Mouse (Mus musculus) forebrain, embryonic 15.5 days (tissue): ENCODE data around the gene Gm42791. TPM values are rescaled to one million over a fixed set of nuclear protein-coding genes. Genes with fewer than 3 reads are reported as not detected.

ENCODE experiments used
- ATAC-seq: fragments of 200-750 bp; cut with Nextera tagmentation; replicated peaks from 2 replicates; pipeline ENCODE4 v1.8.0; 2017; ENCODE audit warnings: mild to moderate bottlenecking, moderate TSS enrichment, moderate library complexity
- H3K27ac ChIP-seq: fragments of 300-500 bp; sonication (generic); replicated peaks from 2 replicates; pipeline ENCODE4 v1.5.1; 2015; ENCODE audit warnings: mild to moderate bottlenecking, inconsistent platforms
- H3K27me3 ChIP-seq: fragments of 300-500 bp; sonication (generic); 2 replicates; pipeline ENCODE4 v1.6.1; 2015; ENCODE audit warnings: inconsistent platforms
- H3K36me3 ChIP-seq: fragments of 300-500 bp; sonication (generic); 2 replicates; pipeline ENCODE4 v1.6.1; 2015; ENCODE audit warnings: mild to moderate bottlenecking, inconsistent platforms
- H3K4me1 ChIP-seq: fragments of 300-500 bp; sonication (generic); 2 replicates; pipeline ENCODE4 v1.6.1; 2015; ENCODE audit warnings: inconsistent platforms
- H3K4me2 ChIP-seq: fragments of 300-500 bp; sonication (generic); replicated peaks from 2 replicates; pipeline ENCODE4 v1.6.1; 2015; ENCODE audit warnings: mild to moderate bottlenecking, inconsistent platforms
- H3K4me3 ChIP-seq: fragments of 300-500 bp; sonication (generic); 2 replicates; pipeline ENCODE4 v1.5.1; 2015; ENCODE audit warnings: mild to moderate bottlenecking, inconsistent platforms
- H3K9ac ChIP-seq: fragments of 300-500 bp; sonication (generic); replicated peaks from 2 replicates; pipeline ENCODE4 v1.6.1; 2015; ENCODE audit warnings: mild to moderate bottlenecking, inconsistent platforms
- H3K9me3 ChIP-seq: fragments of 300-500 bp; sonication (generic); 2 replicates; pipeline ENCODE4 v1.6.1; 2016; ENCODE audit warnings: inconsistent platforms
- WGBS: fragments of 180-500 bp; shearing (Covaris S2); methylation state at CpG from one replicate; pipeline ENCODE4 v1.1.7; 2015; ENCODE audit warnings: mixed read lengths; 5-methylcytosine and 5-hydroxymethylcytosine counted together
- polyA plus RNA-seq: library from polyadenylated mRNA; unstranded; fragments of >200 nt; fragmentation: Nextera tagmentation; extraction: Ambion mirVana; gene quantifications from 2 replicates; pipeline ENCODE4 v1.2.1, GENCODE M21; 2015

The Gm42791 gene
- polyA plus RNA-seq, 1 experiment from 2014 or later, result 7.4 TPM

DNA sequence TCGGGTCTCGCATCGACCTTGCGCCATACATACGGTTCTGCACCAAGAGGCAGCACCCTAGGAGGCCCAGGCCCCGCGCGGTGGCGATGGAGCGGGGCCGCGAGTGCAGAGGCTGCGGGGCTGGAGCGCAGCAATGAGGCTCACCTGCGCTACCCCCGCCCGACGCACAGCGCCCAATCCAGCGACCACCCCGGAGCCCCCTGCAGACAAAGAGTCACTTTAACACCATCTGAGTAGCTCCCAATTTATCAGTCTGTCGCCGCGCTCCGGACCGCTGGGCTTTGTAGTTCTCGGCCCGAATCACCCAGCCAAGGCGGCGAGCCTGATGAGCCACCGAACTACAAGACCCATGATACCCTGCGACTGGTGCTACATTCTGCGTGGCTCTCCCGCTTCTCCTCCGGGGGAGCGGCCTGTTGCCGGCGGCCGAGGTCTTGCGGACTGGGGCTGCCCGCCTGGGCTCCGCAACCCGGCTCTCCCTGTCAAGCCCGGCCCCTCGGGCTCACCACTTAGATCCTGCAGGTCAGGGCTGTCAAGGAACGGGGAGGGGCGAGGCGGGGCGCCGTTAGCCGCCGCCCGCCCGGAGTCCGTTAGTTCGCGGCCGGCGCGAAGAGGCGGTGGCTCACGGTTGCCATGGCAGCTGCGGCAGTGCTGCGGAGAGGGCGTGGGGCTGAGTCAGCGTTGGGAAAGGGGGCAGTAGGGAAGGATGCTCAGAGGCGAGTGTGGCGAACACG is 66.4 kb downstream of the Gm42791 start:
- peak overlapping the region; percentile 86 for H3K4me3 ChIP-seq
- WGBS, result under 1% methylated on average over 67 of the region's 69 CpGs
- peak; percentile 99 for ATAC-seq
- H3K27me3 ChIP-seq, result no peaks in the 10 kb centered on the region
- no peaks in the 10 kb centered on the region for H3K9me3 ChIP-seq
- H3K4me2 ChIP-seq, result peak overlapping the region; percentile 67
- no peaks in the 10 kb centered on the region for H3K36me3 ChIP-seq
- peak overlapping the region; percentile 98 for H3K27ac ChIP-seq
- H3K4me1 ChIP-seq, result peaks cover 17% of the 10 kb centered on the region
- peak overlapping the region; percentile 92 for H3K9ac ChIP-seq

DNA sequence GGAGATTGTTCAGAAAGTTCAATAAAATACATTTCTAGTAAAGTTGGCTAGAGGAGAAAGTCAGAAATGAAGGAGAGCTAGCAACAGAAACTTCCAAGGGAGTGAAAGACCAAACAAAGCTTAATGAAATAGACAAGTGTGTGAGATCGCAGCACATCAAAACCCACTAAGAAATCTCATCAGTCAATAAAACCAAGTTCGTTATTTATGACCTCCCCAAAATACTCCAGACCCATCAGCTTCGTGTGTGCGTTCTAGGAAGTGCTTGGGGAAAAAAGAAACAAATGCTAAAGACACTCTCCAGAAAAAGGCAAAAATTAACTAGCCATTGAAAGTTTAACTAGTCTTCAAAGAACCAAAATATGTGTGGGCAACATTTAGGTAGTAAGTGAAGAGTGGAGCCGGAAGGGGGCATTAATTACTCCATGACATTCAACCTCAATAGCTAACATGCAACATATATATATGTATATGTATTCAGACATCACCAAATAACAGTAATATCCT is 67.2 kb downstream of the Gm42791 start:
- Histone ChIP-seq H3K9ac (peak overlapping the region; percentile 92), H3K4me3 (peak overlapping the region; percentile 86), H3K27me3 (no peaks in the 10 kb centered on the region), H3K4me1 (peaks cover 17% of the 10 kb centered on the region), H3K36me3 (no peaks in the 10 kb centered on the region), H3K4me2 (peak overlapping the region; percentile 44), H3K9me3 (no peaks in the 10 kb centered on the region), H3K27ac (peak overlapping the region; percentile 98)
- ATAC-seq, result no peak
- WGBS, result 31% methylated on average over 5 of the region's 5 CpGs

DNA sequence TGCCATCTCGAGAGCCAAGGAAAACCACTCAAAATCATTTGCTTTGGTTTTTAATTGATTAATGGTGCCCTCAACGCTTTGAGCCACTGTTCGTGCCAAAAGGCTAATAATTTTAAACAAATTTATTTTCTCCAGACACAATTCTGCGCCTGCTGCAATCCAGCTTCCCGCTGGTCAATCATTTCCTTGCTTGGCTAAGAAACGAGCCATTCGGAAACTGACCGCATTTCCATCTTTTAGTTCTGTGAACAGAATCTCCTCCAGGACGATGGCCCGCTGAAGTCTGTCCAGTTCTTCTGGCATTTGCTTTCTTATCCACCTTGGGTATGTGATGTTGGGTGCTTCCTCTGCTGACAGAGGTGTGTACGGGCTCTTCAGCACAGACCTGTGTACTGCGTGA is 70.4 kb downstream of the Gm42791 start:
- H3K27me3 ChIP-seq, result no peaks in the 10 kb centered on the region
- ATAC-seq, result no peak
- no peak overlapping the region for H3K4me3 ChIP-seq
- 91% methylated on average over 12 of the region's 12 CpGs for WGBS
- no peak overlapping the region for H3K4me2 ChIP-seq
- no peaks in the 10 kb centered on the region for H3K9me3 ChIP-seq
- H3K9ac ChIP-seq, result no peak overlapping the region
- H3K36me3 ChIP-seq, result peaks cover 8% of the 10 kb centered on the region
- H3K27ac ChIP-seq, result no peak overlapping the region
- H3K4me1 ChIP-seq, result peaks cover 17% of the 10 kb centered on the region

- Histone ChIP-seq H3K9me3 (no peaks in the 10 kb centered on the region), H3K9ac (no peak overlapping the region), H3K27me3 (no peaks in the 10 kb centered on the region), H3K4me3 (no peak overlapping the region), H3K4me1 (peaks cover 13% of the 10 kb centered on the region), H3K27ac (no peak overlapping the region), H3K4me2 (no peak overlapping the region), H3K36me3 (peaks cover 14% of the 10 kb centered on the region)
- ATAC-seq, result no peak
- WGBS, result 89% methylated on average over 9 of the region's 9 CpGs
Measured at GRCm38 (mm10) chr5:148924051-148924450, 70.9 kb downstream of the Gm42791 start.

DNA sequence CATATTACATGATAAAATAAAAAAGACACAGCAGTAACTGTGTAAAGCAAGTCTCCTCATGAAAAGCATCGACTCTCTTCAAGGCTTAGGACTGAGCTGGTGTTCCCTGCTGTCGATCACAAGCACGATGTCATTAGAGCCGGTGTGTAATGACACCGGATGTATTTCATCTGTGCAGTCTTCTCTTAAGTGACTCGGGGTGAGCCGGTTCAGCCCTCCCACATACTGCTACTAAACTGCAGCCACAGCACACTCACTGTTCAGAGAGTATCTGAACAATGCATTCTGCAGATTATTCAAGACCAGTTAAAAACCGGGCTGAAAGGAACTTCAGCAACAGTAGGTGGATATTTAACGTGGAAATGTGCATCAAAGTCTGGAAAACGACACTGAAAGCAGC is 71.5 kb downstream of the Gm42791 start:
- no peak for ATAC-seq
- no peak overlapping the region for H3K4me3 ChIP-seq
- WGBS, result 76% methylated on average over 10 of the region's 10 CpGs
- H3K4me1 ChIP-seq, result peaks cover 12% of the 10 kb centered on the region
- H3K9me3 ChIP-seq, result no peaks in the 10 kb centered on the region
- H3K27ac ChIP-seq, result no peak overlapping the region
- no peak overlapping the region for H3K9ac ChIP-seq
- H3K27me3 ChIP-seq, result no peaks in the 10 kb centered on the region
- H3K36me3 ChIP-seq, result peaks cover 20% of the 10 kb centered on the region
- H3K4me2 ChIP-seq, result no peak overlapping the region

- no peak overlapping the region for H3K9ac ChIP-seq
- peaks cover 26% of the 10 kb centered on the region for H3K36me3 ChIP-seq
- no peak overlapping the region for H3K4me2 ChIP-seq
- ATAC-seq, result no peak
- no peaks in the 10 kb centered on the region for H3K9me3 ChIP-seq
- WGBS, result 87% methylated on average over 5 of the region's 5 CpGs
- peaks cover 11% of the 10 kb centered on the region for H3K4me1 ChIP-seq
- H3K27me3 ChIP-seq, result no peaks in the 10 kb centered on the region
- H3K4me3 ChIP-seq, result no peak overlapping the region
- H3K27ac ChIP-seq, result no peak overlapping the region
Measured at GRCm38 (mm10) chr5:148922773-148923172, 72.2 kb downstream of the Gm42791 start.

GRCm38 (mm10) chr5:148918049-148918448 is 76.9 kb downstream of the Gm42791 start:
- 75% methylated on average over 5 of the region's 5 CpGs for WGBS
- no peak for ATAC-seq

DNA sequence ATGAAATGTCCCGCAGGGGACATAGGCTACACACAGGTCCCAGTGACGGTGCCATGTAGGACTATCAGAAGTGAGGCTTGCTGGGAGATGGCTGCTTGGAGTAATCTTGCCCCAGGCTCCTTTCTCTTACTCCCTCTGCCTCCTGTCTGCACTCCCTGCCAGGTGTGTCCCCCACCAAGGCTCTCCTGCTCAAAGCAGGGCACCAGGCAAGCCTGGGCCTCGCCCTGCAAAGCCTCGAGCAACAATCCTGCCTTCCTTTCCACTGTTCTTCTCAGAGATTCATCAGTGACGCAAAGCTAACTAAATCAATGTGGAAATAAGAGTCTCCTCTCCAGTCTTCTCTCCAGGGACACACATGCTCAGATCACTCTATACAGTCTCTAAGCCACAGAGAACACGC is 78.2 kb downstream of the Gm42791 start:
- ATAC-seq, result no peak
- no peak overlapping the region for H3K27ac ChIP-seq
- WGBS, result 83% methylated on average over 6 of the region's 6 CpGs
- 0 out of 2 replicates have a peak, but pooled peaks cover 6% of the 10 kb centered on the region for H3K9me3 ChIP-seq
- no peaks in the 10 kb centered on the region for H3K27me3 ChIP-seq
- no peaks in the 10 kb centered on the region for H3K4me1 ChIP-seq
- no peak overlapping the region for H3K4me3 ChIP-seq
- H3K36me3 ChIP-seq, result peaks cover 55% of the 10 kb centered on the region
- no peak overlapping the region for H3K4me2 ChIP-seq
- no peak overlapping the region for H3K9ac ChIP-seq

More at GRCm38 (mm10) chr5:148918049-148918448, 76.9 kb downstream of the Gm42791 start:
- Histone ChIP-seq H3K4me3 (no peak overlapping the region), H3K9ac (no peak overlapping the region), H3K4me1 (no peaks in the 10 kb centered on the region), H3K27me3 (no peaks in the 10 kb centered on the region), H3K36me3 (peaks cover 49% of the 10 kb centered on the region), H3K9me3 (0 out of 2 replicates have a peak, but pooled peaks cover 3% of the 10 kb centered on the region), H3K27ac (no peak overlapping the region), H3K4me2 (no peak overlapping the region)

DNA sequence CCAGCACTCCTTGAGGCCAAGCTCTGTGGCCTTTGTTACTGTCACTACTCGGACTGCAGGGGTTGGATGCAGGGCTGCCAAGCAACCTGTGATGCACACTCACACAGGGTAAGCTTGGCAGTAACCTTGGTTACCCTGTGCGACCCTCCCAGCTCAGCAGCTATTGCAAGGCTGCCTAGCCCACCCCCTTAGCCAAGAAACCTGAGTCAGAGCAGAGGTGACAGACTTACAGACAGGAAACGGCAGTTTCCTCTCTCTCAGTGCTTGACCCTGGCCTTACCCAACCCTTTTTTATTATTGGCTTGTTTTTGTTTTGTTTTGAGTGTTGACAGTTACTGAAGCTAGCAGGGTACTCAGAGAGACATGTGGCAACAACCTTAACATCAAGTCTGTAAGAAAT is 82.7 kb downstream of the Gm42791 start:
- Histone ChIP-seq H3K4me2 (no peak overlapping the region), H3K36me3 (peaks cover 31% of the 10 kb centered on the region), H3K4me1 (0 out of 2 replicates have a peak, but pooled peaks cover 13% of the 10 kb centered on the region), H3K27ac (no peak overlapping the region), H3K4me3 (no peak overlapping the region), H3K9me3 (0 out of 2 replicates have a peak, but pooled peaks cover 6% of the 10 kb centered on the region), H3K27me3 (no peaks in the 10 kb centered on the region), H3K9ac (no peak overlapping the region)
- WGBS, result 63% methylated on average over 3 of the region's 3 CpGs
- no peak for ATAC-seq

GRCm38 (mm10) chr5:148910066-148910465 is 84.9 kb downstream of the Gm42791 start:
- H3K27ac ChIP-seq, result no peak overlapping the region
- ATAC-seq, result no peak
- no peak overlapping the region for H3K4me2 ChIP-seq
- H3K9me3 ChIP-seq, result 0 out of 2 replicates have a peak, but pooled peaks cover 6% of the 10 kb centered on the region
- H3K27me3 ChIP-seq, result no peaks in the 10 kb centered on the region
- no peak overlapping the region for H3K4me3 ChIP-seq
- WGBS, result 96% methylated on average over 4 of the region's 4 CpGs
- peaks cover 20% of the 10 kb centered on the region; the same call in 1 of the 2 replicates for H3K36me3 ChIP-seq
- H3K9ac ChIP-seq, result no peak overlapping the region
- H3K4me1 ChIP-seq, result peaks cover 16% of the 10 kb centered on the region; the same call in 1 of the 2 replicates

DNA sequence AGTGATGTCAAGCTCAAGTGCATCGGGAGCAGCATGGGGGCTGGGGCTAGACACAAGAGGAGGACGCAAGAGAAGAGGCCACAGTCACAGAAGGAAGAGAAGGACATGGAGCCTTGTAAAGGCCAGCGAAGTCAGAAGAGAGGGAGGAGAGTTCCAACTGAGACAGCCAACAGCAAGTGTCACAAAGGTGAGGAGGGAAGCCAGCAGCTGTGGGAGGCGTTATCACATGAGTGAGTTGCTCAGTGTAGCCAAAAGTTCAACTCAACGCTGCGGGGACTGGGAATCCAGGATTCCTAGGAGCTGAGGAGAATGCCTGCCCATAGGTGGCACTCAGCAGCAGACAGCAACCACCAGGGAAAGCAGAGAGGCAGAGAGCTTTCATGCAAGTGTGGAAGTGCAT is 85.5 kb downstream of the Gm42791 start:
- H3K4me3 ChIP-seq, result no peak overlapping the region
- peaks cover 21% of the 10 kb centered on the region; the same call in 1 of the 2 replicates for H3K36me3 ChIP-seq
- 0 out of 2 replicates have a peak overlapping the region, but pooled peaks have one; percentile 2 for H3K27ac ChIP-seq

GRCm38 (mm10) chr5:148909057-148909395 is 85.9 kb downstream of the Gm42791 start:
- ATAC-seq, result peak; percentile 45; the same call in 1 of the 2 replicates
- WGBS, result 23% methylated on average over 7 of the region's 7 CpGs
- H3K9ac ChIP-seq, result no peak overlapping the region

More for the DNA sequence above, 85.5 kb downstream of the Gm42791 start:
- Histone ChIP-seq H3K4me2 (no peak overlapping the region), H3K9me3 (0 out of 2 replicates have a peak, but pooled peaks cover 6% of the 10 kb centered on the region), H3K9ac (no peak overlapping the region), H3K27me3 (no peaks in the 10 kb centered on the region), H3K4me1 (peaks cover 16% of the 10 kb centered on the region; the same call in 1 of the 2 replicates)
- 30% methylated on average over 6 of the region's 6 CpGs for WGBS
- no peak for ATAC-seq

More at GRCm38 (mm10) chr5:148909057-148909395, 85.9 kb downstream of the Gm42791 start:
- H3K27ac ChIP-seq, result 0 out of 2 replicates have a peak overlapping the region, but pooled peaks have one; percentile 2
- no peaks in the 10 kb centered on the region for H3K27me3 ChIP-seq
- peaks cover 25% of the 10 kb centered on the region; the same call in 1 of the 2 replicates for H3K36me3 ChIP-seq
- H3K4me1 ChIP-seq, result peaks cover 16% of the 10 kb centered on the region; the same call in 1 of the 2 replicates
- H3K4me3 ChIP-seq, result no peak overlapping the region
- H3K9me3 ChIP-seq, result 0 out of 2 replicates have a peak, but pooled peaks cover 6% of the 10 kb centered on the region
- H3K4me2 ChIP-seq, result no peak overlapping the region
